Mouse (Mus musculus) hindbrain, postnatal 0 days (tissue): ENCODE data around the gene Adnp. TPM values are rescaled to one million over a fixed set of nuclear protein-coding genes. Genes with fewer than 3 reads are reported as not detected.

ENCODE experiments used
- ATAC-seq: fragments of 200-750 bp; cut with Nextera tagmentation; 2 replicates; pipeline ENCODE4 v1.8.0; 2017; ENCODE audit warnings: mild to moderate bottlenecking, moderate TSS enrichment, moderate library complexity
- DNase-seq: peaks from one replicate; pipeline ENCODE4 v3.0.0-alpha.2; 2015; ENCODE audit warnings: low spot score
- H3K27ac ChIP-seq: fragments of 300-500 bp; sonication (generic); 2 replicates; pipeline ENCODE4 v1.5.1; 2014; ENCODE audit warnings: mild to moderate bottlenecking
- H3K27me3 ChIP-seq: fragments of 300-500 bp; sonication (generic); 2 replicates; pipeline ENCODE4 v1.6.1; 2014; ENCODE audit warnings: low read length, mixed read lengths; ENCODE audit not compliant: insufficient read depth
- H3K36me3 ChIP-seq: fragments of 300-500 bp; sonication (generic); 2 replicates; pipeline ENCODE4 v1.6.1; 2014; ENCODE audit warnings: low read length, mixed read lengths; ENCODE audit not compliant: insufficient read depth
- H3K4me1 ChIP-seq: fragments of 300-500 bp; sonication (generic); 2 replicates; pipeline ENCODE4 v1.6.1; 2014; ENCODE audit warnings: antibody characterized with exemption, low read length, mixed read lengths; ENCODE audit not compliant: insufficient read depth
- H3K4me2 ChIP-seq: fragments of 300-500 bp; sonication (generic); 2 replicates; pipeline ENCODE4 v1.6.1; 2014; ENCODE audit warnings: low read depth, mild to moderate bottlenecking, low read length, moderate library complexity, mixed read lengths
- H3K4me3 ChIP-seq: fragments of 300-500 bp; sonication (generic); 2 replicates; pipeline ENCODE4 v1.5.1; 2014; ENCODE audit warnings: low read length
- H3K9ac ChIP-seq: fragments of 300-500 bp; sonication (generic); replicated peaks from 2 replicates; pipeline ENCODE4 v1.6.1; 2014; ENCODE audit warnings: mild to moderate bottlenecking, low read length, moderate library complexity, mixed read lengths
- H3K9me3 ChIP-seq: fragments of 300-500 bp; sonication (generic); 2 replicates; pipeline ENCODE4 v1.6.1; 2016; ENCODE audit warnings: low read length, mixed read lengths
- CTCF ChIP-seq: IDR thresholded peaks from 2 replicates; pipeline ENCODE4 v1.5.1; 2016; ENCODE audit warnings: antibody characterized with exemption, control low read depth, low read depth
- WGBS: fragments of 180-500 bp; shearing (Covaris S2); extraction: QIAGEN DNeasy Blood & Tissue Kit; methylation state at CpG from one replicate; pipeline ENCODE4 v1.1.7; 2014; 5-methylcytosine and 5-hydroxymethylcytosine counted together
- microRNA-seq, 2 experiments: library from miRNA; unstranded; fragments of <30 nt; microRNA quantifications; one replicate each; pipeline ENCODE4; 2016
- polyA plus RNA-seq: library from polyadenylated mRNA; unstranded; fragments of >200 nt; fragmentation: Nextera tagmentation; extraction: Ambion mirVana; gene quantifications from 2 replicates; pipeline ENCODE4 v1.2.1, GENCODE M21; 2015
- total RNA-seq: library from RNA; depleted of rRNA; stranded (reverse); fragments of >200 nt; gene quantifications from 2 replicates; pipeline ENCODE4 v1.2.3, GENCODE M21; 2014; rRNA removed

The Adnp gene
- total and polyA plus RNA-seq, 2 experiments from 2014 or later, result 14.1 to 47.1 TPM

- WGBS, result 62% methylated on average over 22 of the region's 22 CpGs
- H3K4me2 ChIP-seq, result no peak overlapping the region
- no peak for DNase-seq
- H3K9me3 ChIP-seq, result no peaks in the 10 kb centered on the region
- no peak overlapping the region for H3K27ac ChIP-seq
- H3K36me3 ChIP-seq, result no peaks in the 10 kb centered on the region
- H3K9ac ChIP-seq, result no peak overlapping the region
- H3K27me3 ChIP-seq, result no peaks in the 10 kb centered on the region
- no peak overlapping the region for H3K4me3 ChIP-seq
- no peak for ATAC-seq
- TF ChIP-seq CTCF, result no peak
- 0 out of 2 replicates have a peak, but pooled peaks cover 6% of the 10 kb centered on the region for H3K4me1 ChIP-seq
Measured at GRCm38 (mm10) chr2:168147722-168148432, 59.0 kb downstream of the Adnp start.

- no peaks in the 10 kb centered on the region for H3K27me3 ChIP-seq
- no peak for TF ChIP-seq CTCF
- H3K9ac ChIP-seq, result no peak overlapping the region
- no peak overlapping the region for H3K27ac ChIP-seq
- H3K9me3 ChIP-seq, result no peaks in the 10 kb centered on the region
- no peak overlapping the region for H3K4me3 ChIP-seq
- ATAC-seq (no peak), DNase-seq (no peak)
- H3K4me1 ChIP-seq, result 0 out of 2 replicates have a peak, but pooled peaks cover 6% of the 10 kb centered on the region
- H3K4me2 ChIP-seq, result no peak overlapping the region
- WGBS, result 74% methylated on average over 2 of the region's 2 CpGs
- H3K36me3 ChIP-seq, result no peaks in the 10 kb centered on the region
Measured at GRCm38 (mm10) chr2:168145437-168145836, 61.5 kb downstream of the Adnp start.

GRCm38 (mm10) chr2:168143794-168144193 is 63.1 kb downstream of the Adnp start:
- Histone ChIP-seq H3K27me3 (no peaks in the 10 kb centered on the region), H3K4me3 (no peak overlapping the region), H3K4me2 (no peak overlapping the region), H3K9ac (no peak overlapping the region), H3K36me3 (no peaks in the 10 kb centered on the region), H3K27ac (peak overlapping the region; percentile 41; the same call in 1 of the 2 replicates), H3K9me3 (no peaks in the 10 kb centered on the region), H3K4me1 (0 out of 2 replicates have a peak, but pooled peaks cover 6% of the 10 kb centered on the region)
- WGBS, result 27% methylated on average over 5 of the region's 5 CpGs
- TF ChIP-seq CTCF, result no peak
- DNase-seq (peak; percentile 72), ATAC-seq (peak; percentile 72)

GRCm38 (mm10) chr2:168137161-168137560 is 69.8 kb downstream of the Adnp start:
- DNase-seq (peak; percentile 67), ATAC-seq (no peak)
- WGBS, result 43% methylated on average over 15 of the region's 15 CpGs
- H3K27ac ChIP-seq, result no peak overlapping the region
- TF ChIP-seq CTCF, result no peak
- H3K9me3 ChIP-seq, result no peaks in the 10 kb centered on the region
- H3K9ac ChIP-seq, result no peak overlapping the region
- no peaks in the 10 kb centered on the region for H3K27me3 ChIP-seq
- peak overlapping the region; percentile 33; the same call in 1 of the 2 replicates for H3K4me2 ChIP-seq
- no peaks in the 10 kb centered on the region for H3K36me3 ChIP-seq
- no peak overlapping the region for H3K4me3 ChIP-seq
- H3K4me1 ChIP-seq, result no peaks in the 10 kb centered on the region

Small RNA genes lying within 50 kb of the gene (microRNA-seq; reads per million reads assigned to microRNA genes)
- 0 reads per million in 2 experiments for gene Gm24561

Other genes with a start within 250 kb of the Adnp start
- gene Ripor3, start 196.5 kb downstream of the Adnp start, total RNA-seq, result 0.25 and 1.0 TPM in 2 replicates
- 0.45 TPM in 2 replicates for gene Ripor3, start 196.5 kb downstream of the Adnp start, polyA plus RNA-seq
- 5.1 and 7.7 TPM in 2 replicates for gene Pard6b, start 126.1 kb downstream of the Adnp start, total RNA-seq
- gene Pard6b, start 126.1 kb downstream of the Adnp start, polyA plus RNA-seq, result 3.7 and 4.5 TPM in 2 replicates
- gene Gm20716, start 23.3 kb upstream of the Adnp start, total RNA-seq, result 11.7 and 15.7 TPM in 2 replicates
- 14.3 and 14.4 TPM in 2 replicates for gene Gm20716, start 23.3 kb upstream of the Adnp start, polyA plus RNA-seq
- gene Dpm1, start 23.5 kb upstream of the Adnp start, total RNA-seq, result 82.9 and 200 TPM in 2 replicates
- gene Dpm1, start 23.5 kb upstream of the Adnp start, polyA plus RNA-seq, result 99.2 and 104 TPM in 2 replicates
- gene Mocs3, start 23.5 kb upstream of the Adnp start, total RNA-seq, result 24.9 and 27.0 TPM in 2 replicates
- 7.8 and 8.2 TPM in 2 replicates for gene Mocs3, start 23.5 kb upstream of the Adnp start, polyA plus RNA-seq
- 0.32 and 0.89 TPM in 2 replicates for gene Kcng1, start 74.6 kb upstream of the Adnp start, total RNA-seq
- gene Kcng1, start 74.6 kb upstream of the Adnp start, polyA plus RNA-seq, result 1.1 TPM in 2 replicates